Mouse (Mus musculus) liver, postnatal 0 days (tissue): ENCODE results near the gene Sema5b.

ENCODE experiments used
- CTCF ChIP-seq: sonication (generic); IDR thresholded peaks from 2 replicates; pipeline ENCODE4 v1.5.1; 2016; ENCODE audit warnings: antibody characterized with exemption, low read depth
- EP300 ChIP-seq: IDR thresholded peaks from 2 replicates; pipeline ENCODE4 v1.6.1; 2016; ENCODE audit warnings: antibody characterized with exemption, low read depth, mild to moderate bottlenecking

- TF ChIP-seq CTCF: no peak
- no peak for TF ChIP-seq EP300
These were observed 76.8 kb downstream of the Sema5b start for GRCm38 (mm10) chr16:35617732-35618131.
